Mouse (Mus musculus) c-Kit-positive CD71-positive TER-119-positive erythroid progenitor cells, embryonic 14.5 days (primary cell): Measurements from ENCODE around the gene Stx6.
"Not testable (repeated sequence)": the region's sequence is repeated elsewhere in the genome, so short reads cannot be mapped to it uniquely, and the experiment has no call there.

Source experiments
- DNase-seq: peaks from one replicate; pipeline ENCODE4 v3.0.0-alpha.2; 2013; ENCODE audit warnings: low spot score

Gene Stx6

DNA sequence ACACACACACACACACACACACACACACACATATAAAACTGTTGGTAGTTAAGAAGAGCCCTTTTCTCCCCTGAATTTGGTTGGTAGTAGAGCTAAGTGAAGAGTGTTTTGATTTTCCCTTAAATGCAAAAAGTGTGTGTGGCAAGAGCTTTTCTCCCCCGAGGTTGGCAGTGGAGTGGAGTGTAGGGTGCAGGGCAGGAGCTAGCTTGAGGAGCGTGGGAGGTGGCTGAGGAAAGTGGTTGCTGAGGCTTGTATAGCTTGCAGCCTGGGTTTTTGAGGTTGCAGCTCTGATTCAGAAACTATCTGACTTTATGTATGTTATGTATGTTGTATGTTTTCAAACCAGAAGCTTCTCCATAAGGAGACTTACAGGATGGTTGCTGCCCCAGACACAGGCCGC is 8.9 kb downstream of the Stx6 start:
- DNase-seq = no peak

DNA sequence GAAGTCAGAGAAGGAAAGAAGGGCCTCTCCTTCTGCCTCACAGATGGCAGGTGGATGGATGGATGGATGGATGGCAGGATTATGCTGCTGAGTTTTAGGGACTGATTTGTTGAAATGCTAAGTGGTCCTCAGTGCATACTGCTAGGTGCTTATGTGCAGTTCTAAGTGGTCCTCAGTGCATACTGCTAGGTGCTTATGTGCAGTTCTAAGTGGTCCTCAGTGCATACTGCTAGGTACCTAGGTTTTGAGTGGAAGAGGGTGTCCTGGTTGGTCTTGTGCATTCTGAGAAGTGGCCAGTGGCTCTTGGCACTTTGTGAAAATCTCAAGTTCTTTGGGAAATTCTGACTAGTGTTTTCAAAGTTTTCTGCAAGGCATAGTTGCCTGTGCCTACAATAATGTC is 11.4 kb downstream of the Stx6 start:
- no peak for DNase-seq

DNA sequence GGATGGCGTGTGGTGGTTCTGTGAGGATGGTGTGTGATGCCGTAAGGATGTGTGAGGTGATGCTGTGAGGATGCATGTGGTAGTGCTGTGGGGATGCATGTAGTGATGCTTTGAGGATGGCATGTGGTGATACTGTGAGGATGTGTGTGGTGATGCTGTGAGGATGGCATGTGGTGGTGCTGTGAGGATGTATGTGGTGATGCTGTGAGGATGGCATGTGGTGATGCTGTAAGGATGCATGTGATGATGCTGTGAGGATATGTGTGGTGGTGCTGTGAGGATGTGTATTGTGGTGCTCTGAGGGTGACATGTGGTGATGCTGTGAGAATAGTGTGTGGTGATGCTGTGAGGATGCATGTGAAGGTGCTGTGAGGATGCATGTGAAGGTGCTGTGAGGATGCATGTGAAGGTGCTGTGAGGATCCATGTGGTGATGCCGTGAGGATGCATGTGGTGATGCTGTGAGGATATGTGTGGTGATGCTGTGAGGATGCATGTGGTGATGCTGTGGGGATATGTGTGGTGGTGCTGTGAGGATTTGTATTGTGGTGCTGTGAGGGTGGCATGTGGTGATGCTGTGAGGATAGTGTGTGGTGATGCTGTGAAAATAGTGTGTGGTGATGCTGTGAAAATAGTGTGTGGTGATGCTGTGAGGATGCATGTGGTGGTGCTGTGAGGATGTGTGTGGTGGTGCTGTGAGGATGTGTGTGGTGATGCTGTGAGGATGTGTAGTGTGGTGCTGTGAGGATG is 14.6 kb downstream of the Stx6 start:
- no peak for DNase-seq

DNA sequence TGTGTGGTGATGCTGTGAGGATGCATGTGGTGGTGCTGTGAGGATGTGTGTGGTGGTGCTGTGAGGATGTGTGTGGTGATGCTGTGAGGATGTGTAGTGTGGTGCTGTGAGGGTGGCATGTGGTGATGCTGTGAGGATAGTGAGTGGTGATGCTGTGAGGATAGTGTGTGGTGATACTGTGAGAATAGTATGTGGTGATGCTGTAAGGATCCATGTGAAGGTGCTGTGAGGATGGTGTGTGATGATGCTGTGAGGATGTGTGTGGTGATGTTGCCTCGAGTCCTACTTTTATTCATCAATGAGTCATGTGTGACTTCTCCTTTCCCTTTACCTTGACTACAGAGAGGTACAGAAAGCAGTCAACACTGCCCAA is 15.1 kb downstream of the Stx6 start:
- not testable (repeated sequence) for DNase-seq

DNA sequence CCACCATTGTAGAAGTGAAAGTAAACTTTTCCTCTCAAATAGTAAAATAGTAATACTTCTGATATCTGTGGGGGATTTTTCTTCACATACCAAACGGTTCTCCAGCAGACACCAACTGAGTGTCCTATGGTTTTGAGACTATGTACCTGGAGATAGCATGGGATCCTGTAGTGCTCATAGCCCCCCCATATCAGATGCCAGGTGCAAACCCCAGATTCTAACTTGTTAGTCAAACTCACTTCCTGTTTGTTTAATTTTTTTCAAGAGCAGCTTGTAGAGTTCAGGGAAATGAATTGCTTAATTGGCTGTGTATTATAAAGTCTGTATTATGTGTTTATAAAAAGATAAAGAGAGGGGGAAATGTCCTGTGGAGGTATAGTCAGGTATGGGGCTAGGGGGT is 15.9 kb downstream of the Stx6 start:
- no peak for DNase-seq

DNA sequence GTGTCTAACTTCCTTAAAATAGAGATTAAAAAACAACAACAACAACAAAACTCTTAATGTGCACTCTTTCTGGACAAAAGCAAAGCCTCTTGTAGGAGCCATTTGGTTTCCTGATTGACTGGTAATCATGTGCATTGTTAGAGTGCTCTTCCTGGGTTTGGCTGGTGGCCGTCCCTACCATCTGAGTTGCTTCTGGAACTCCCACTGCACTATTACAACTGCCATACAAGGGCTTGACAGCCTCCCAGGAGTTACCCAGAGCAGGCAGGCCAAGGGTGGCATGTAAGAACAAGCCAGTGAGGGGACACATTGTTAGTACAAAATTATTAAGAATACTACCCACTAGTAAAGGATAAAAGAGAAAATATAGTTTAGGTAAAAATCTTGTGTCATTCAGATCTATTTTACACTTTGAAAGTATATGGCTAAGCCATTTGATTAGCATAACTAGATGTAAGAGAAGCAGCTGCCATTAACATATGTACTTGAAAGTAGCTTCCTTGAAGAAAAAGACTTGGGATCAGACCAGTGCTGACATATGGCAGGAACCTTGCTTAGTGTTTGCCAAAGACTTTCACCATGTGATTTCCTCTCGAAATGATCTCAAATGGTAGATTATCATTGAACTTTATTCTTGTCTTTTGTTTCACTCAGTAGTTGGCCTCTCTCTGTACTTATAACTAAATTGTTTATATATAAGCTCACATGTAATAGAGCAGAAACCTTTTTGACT is 19.8 kb downstream of the Stx6 start:
- no peak for DNase-seq

DNA sequence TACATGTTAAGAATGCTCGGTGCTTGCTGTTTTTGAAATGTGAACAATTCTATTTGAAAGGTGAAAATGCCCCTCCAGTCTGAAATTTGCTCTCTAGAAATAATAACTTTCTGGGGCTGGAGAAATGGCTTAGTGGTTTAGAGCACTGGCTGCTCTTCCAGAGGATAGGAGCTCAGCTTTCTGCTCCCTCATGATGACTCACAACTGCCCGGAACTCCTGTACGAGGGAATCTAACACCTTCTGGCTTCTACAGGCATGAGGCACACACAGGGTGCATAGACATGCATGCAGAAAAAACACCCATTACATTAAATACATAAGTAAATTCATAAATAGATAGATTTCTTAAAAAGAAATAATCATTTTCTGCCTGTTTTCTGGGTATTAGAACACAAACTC is 25.7 kb downstream of the Stx6 start:
- no peak for DNase-seq

DNA sequence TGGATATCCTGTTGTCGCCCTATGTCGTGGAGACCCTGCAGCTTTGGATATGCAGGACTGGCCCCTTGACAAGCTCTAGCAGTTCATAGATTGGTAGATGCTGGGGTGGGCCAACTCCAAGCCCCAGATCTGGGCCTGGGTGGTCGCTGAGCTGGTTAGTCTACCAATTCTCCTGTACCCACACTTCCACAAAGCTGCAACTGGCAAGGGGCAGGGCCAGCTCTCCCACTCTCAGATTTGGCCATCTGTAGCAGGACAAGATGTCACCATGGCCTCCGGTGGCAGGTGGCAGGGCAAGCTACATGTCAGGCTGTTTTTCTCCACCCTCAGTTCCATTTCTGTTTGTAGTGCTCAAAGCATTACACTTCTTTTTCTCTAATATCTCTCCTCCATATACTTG is 30.1 kb downstream of the Stx6 start:
- no peak for DNase-seq

DNA sequence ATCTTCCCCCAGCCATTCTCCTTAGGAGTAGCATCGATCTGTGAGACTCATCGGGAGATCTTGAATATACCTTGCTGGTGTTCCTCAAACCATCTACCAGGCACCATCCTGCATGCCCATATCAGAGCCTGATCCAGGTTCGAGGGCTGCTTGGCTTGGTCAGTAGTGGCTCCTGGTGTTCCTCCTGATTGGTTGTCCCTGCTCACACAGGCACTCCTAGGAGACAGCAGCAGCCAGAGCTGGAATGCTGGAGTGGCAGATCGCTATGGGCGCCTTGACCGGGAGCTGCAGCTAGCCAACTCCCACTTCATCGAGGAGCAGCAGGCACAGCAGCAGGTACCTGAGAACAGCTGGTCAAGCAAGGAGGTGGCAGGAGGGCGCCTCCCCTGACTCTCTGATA is 32.7 kb downstream of the Stx6 start:
- DNase-seq = no peak

DNA sequence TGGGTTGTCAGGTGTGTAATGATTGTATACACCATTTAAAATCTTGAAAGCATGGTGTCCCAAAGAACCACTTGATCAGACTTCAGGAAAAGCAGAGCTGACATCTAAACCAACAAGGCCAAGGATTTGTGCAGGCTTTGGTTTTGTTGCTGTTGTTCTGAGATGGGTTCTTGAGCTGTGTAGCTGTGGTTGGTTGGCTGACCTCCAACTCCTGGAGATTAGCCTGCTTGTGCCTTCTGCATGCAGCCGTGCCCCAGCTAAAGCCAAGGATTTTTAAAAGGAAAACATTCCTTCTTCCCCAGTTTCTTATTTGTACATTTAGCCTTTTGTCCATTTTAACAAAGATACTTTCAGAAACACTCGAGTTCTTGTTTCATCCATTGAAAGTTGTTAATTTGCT is 33.2 kb downstream of the Stx6 start:
- DNase-seq = no peak

DNA sequence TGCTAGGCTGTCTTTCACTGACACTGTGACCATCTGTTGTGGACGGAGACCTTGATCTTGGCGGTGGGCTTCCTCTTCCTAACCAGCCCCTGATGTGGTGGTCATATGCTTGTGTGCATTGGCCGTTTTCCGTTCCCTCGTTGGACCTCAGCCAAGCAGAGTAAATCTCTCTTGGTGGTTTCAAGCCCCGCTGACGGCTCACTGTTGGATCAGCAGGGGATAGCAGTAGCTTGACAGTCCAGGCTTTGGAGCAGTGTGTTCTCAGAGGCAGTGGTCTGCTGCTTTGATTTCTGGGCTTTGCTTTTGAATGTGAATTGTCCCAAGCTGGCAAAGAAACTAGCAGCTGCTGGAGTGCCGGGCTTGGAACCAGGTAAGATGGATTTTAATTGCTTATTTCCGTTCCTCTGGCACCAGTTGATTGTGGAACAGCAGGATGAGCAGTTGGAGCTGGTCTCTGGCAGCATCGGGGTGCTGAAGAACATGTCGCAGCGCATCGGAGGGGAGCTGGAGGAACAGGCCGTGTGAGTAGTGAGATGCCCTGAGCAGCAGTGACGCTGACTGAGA is 34.4 kb downstream of the Stx6 start:
- no peak for DNase-seq

DNA sequence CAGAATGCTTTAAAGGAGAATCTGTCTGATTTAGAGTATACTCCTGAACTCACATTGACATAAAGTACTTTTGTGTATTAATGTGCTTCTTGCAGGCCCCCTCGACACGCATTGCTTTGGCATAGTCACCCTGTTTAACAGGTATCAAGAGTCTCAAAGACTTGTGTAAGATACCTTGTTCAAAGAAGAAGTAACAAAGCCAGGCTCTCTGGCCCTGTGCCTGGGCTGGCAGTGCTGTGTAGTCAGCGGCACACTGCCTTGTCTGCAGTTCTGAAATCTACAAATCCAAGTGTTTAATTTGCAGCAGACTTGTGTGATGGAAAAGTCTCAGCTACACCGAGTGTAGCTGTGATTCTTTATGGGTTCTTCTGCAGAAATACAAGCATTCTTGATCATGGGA is 38.2 kb downstream of the Stx6 start:
- DNase-seq = no peak

DNA sequence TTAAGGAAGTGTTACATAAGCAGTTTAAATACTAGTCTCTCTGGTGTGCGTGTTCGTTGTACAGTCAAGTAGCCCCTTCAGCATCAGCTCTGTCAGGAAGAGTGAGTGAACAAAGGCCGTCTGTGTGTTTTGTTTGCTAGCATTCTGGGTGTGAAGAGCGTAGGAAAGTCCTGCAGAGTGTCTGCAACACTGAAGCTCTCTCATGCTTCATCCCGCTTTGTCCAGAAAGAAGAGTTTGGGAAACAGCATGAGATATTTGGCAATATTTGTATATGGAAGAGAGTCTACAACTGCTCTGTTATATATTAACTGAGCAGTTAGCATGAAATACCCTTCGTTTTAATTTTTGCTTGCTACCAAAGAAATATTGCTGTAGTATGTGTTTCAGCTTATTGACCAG is 41.0 kb downstream of the Stx6 start:
- no peak for DNase-seq

DNA sequence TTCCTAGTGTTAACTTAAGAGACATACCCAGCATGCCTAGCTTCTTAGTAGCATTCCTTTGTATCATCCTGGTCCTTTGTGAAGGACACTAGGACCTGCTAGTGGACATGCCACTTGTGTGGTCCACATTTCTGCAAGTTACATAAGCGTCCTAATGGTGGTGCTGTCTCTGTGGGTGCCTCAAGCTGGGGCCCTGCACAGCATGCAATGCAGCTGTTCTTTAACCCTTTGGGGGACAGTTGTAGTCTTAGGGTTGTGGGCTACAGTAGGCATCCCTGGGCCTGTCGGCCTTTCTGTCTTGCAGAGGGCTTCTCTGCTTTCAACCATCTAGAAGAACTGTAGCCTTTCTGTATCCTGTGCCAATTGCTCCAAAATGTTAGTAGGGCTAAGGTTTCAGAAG is 42.5 kb downstream of the Stx6 start:
- DNase-seq = no peak

DNA sequence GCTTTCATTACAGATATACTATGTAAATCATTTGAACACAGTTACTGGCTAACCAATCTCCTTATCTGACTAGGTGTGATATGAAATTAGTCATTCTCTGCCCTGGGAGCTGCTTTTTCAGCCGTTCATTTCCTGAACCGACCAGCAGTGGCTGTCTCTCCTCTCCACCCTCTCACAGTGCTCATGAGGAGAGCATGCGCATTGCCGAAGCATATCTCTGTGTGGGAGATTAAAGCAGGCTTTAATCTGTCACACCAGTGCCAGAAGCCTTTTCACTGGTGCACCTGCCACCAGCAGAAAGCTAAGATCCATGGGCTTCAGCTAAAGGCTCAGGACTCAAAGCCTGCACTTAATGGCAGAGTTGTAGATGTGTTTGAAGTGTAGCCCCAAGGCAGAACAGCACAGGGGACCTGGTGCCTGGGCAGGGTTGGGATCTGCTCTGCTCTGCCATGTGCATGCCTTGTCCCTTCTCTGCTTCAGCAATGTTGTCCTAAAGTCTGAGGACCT is 42.9 kb downstream of the Stx6 start:
- DNase-seq = no peak

DNA sequence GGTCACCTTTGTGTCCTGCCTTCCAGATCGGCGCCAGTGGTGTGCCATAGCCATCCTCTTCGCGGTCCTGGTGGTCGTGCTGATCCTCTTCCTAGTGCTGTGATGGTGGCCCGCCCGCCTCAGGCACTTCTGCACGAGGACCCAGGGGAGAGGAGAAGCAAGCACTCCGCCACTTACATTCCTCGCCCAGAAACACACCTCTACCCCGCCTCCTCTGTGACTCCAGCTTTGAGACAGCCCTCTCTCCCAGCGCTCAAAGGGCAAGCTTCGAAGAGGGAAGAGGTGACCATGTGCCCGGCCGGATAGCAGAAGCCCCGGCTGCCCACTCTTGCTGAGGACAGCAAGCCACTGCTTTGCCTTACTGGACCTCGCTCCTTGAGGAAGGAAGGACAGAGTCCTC is 43.4 kb downstream of the Stx6 start:
- no peak for DNase-seq

DNA sequence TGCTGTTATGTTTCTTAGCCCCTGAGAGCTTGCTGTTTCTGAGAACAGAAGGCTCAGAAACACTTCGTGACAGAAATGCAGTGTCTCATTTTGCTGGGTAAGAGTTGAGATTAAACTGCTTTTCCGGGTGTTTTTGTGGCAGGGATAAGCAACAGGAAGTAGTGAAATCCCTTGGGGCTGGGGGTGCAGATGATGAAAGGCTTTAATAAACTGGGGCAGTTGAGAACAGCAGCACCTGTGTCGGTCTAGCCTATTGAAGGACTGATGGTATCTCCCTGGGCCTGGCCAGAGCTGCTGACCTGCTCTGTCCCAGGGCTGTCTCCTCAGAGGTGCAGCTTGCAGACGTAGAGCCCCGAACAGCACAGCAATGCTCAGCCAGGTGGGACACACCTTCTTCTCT is 44.0 kb downstream of the Stx6 start:
- DNase-seq = no peak

DNA sequence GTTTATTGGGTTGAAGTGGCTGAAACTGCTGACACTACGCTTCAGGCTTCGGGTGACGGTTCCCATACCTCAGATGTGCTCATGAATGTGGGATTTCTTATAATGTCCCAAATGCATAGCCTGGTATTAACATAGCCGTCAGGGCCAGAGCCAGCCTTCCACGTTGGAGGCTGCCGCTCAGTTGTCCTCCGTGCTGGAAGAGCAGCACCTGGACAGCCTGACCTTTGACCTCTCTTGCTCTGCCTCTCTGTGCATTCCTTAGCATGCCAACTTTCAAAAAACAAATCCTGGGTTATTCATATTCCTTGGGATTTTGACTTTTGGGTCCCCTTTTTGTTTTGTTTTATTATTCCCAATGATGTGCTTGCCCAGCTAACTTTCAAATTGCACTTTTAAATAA is 44.6 kb downstream of the Stx6 start:
- no peak for DNase-seq

DNA sequence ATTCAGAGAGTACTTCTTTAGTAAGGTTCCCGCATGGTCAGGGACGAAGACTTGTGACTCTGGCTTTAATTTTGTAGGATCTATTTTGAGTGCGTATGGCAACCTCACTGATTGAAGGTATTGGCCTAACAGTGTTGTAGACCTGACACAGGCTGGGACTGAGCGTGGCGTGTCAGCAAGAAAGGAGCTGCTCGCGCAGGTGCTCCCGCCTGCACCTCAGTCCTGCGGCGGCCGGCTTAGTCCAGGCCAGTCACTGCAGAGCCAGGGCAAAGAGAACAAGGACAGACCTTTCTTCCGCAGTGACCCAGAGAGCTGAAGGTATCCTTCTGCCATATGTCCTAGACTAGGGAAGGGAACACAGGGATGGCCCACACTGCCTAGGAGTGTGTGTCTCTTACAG is 45.4 kb downstream of the Stx6 start:
- DNase-seq = no peak

DNA sequence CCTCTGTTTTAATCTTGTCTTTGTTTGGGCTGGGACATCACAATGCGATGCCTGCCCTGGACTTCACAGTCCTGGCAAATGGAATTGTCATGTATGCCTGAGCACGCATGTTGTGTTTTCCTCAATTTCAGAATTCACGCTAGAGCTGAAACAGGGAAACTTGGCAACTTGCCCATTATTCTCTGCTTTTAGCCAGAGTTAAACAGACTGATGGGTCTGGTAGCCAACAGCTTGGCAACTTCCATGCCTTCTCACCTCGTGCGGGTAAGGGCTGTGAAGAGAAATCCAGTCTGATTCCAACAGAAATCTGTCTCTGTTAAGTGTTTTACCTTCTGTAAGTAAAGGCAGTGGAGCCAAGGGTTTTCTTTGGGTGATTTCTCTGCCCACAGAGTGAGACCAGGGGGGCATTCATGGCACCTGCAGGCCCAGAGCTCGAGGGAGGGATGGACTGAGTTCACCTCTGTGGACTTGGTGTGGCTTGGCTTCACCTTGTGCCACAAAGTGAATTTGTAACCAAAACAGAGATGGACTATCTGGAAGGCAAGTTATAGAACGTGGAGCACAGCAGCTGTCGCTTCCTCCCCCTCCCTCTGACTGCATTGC is 46.1 kb downstream of the Stx6 start:
- DNase-seq = no peak

DNA sequence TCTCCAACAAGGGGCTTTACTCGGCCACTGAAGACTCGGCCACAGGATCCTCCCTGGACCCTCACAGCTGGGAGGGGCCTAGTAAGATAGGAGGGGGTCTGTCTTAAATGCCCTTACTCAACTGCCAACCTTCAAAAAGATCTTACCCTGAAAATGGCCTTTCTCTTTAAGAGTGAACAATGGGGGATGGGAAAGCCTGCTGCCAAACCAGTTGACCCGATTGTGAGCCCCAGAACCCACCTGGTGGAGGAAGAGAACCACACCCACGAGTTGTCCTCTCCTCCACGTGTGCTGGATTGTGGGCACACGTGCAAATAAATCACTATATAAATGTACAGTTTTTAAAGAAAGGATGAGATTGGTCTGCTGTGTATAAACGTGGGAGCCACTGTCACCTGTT is 46.8 kb downstream of the Stx6 start:
- no peak for DNase-seq

DNA sequence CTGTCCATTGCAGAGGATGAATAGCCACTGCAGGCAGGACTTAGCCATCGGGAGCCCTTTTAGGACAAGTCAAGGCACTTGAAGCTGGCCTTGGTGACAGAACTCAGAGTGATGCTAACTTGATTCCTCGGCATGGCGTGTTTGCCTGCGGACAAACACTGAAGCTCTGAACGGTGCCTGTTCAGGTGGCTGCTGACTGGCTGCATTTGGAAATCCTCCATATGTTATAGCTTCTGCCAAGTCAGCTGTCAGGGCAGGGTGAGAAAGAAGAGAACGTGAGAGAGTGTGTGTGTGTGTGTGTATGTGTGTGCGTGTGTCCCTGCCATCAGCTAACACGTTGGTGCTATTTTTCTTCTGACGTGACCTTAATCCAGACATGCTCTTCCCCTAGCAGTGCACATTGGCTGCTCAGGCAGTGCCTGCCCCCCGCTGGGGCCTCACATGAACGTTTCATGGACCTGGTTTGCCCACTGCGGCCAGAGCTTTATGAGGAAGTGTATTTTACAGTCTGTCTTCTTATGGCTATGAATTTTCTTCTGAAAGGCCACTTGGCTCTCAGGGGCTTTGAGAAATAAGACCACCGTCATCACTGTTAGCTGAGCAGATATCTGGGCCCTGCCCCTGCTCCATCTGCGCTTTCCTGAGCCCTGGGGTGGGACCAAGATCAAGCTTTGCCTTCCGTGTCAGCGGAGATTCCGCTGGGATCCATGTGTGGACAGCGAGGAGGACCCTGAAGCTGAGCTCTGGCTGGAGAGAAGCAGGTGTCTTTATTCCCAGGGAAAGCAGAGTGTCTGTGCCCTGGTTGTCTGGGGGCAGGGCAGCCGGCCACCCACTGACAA is 47.5 kb downstream of the Stx6 start:
- DNase-seq = no peak
